Mouse (Mus musculus): ENCODE measurements around the gene Gm4312. TPM values are rescaled to one million over a fixed set of nuclear protein-coding genes. Genes with fewer than 3 reads are reported as not detected.
"Not testable (repeated sequence)": the region's sequence is repeated elsewhere in the genome, so short reads cannot be mapped to it uniquely, and the experiment has no call there.

Gene Gm4312
- polyA plus RNA-seq (2016; fragmentation: Nextera tagmentation; extraction: Ambion mirVana): not detected in 2 replicates

- no CpG with 5 or more reads among the region's 2 CpGs for WGBS
- not testable (repeated sequence) for H3K27ac ChIP-seq; ATAC-seq (ENCODE audit: insufficient number of reproducible peaks, insufficient read depth, low FRiP score, low TSS enrichment, low read depth); H3K27me3 ChIP-seq; H3K4me3 ChIP-seq (replicated peaks); H3K36me3 ChIP-seq; H3K9me3 ChIP-seq; H3K4me2 ChIP-seq; H3K4me1 ChIP-seq (replicated peaks); H3K9ac ChIP-seq (replicated peaks)
These were observed at the start of gene Gm4312 for GRCm38 (mm10) chr10:100382460-100382859. Gene Gm4312, minus strand, starts transcription at chr10:100382560.

GRCm38 (mm10) chr10:100427592-100427991, 45.2 kb upstream of the Gm4312 start:
- no peak for ATAC-seq (ENCODE audit: insufficient number of reproducible peaks, insufficient read depth, low FRiP score, low TSS enrichment, low read depth)
- Histone ChIP-seq H3K27ac (no peak overlapping the region), H3K4me1 (replicated peaks) (no peaks in the 10 kb centered on the region), H3K36me3 (no peaks in the 10 kb centered on the region), H3K9me3 (no peaks in the 10 kb centered on the region), H3K4me3 (replicated peaks) (no peak overlapping the region), H3K4me2 (no peak overlapping the region), H3K27me3 (no peaks in the 10 kb centered on the region), H3K9ac (replicated peaks) (no peak overlapping the region)
- 84% methylated on average over 2 of the region's 2 CpGs for WGBS

GRCm38 (mm10) chr10:100415566-100415965, 33.2 kb upstream of the Gm4312 start:
- H3K4me1 ChIP-seq (replicated peaks): no peaks in the 10 kb centered on the region
- no peaks in the 10 kb centered on the region for H3K9me3 ChIP-seq
- H3K27ac ChIP-seq: no peak overlapping the region
- 89% methylated on average over 7 of the region's 7 CpGs for WGBS
- ATAC-seq (ENCODE audit: insufficient number of reproducible peaks, insufficient read depth, low FRiP score, low TSS enrichment, low read depth): no peak
- no peak overlapping the region for H3K4me3 ChIP-seq (replicated peaks)
- no peaks in the 10 kb centered on the region for H3K36me3 ChIP-seq
- no peak overlapping the region for H3K4me2 ChIP-seq
- no peak overlapping the region for H3K9ac ChIP-seq (replicated peaks)
- no peaks in the 10 kb centered on the region for H3K27me3 ChIP-seq

GRCm38 (mm10) chr10:100402301-100402700, 19.9 kb upstream of the Gm4312 start:
- H3K4me3 ChIP-seq (replicated peaks); H3K4me1 ChIP-seq (replicated peaks); H3K9ac ChIP-seq (replicated peaks); H3K4me2 ChIP-seq; ATAC-seq (ENCODE audit: insufficient number of reproducible peaks, insufficient read depth, low FRiP score, low TSS enrichment, low read depth); H3K36me3 ChIP-seq; H3K27ac ChIP-seq; H3K27me3 ChIP-seq; H3K9me3 ChIP-seq: not testable (repeated sequence)
- 84% methylated on average over 6 of the region's 6 CpGs for WGBS

GRCm38 (mm10) chr10:100361038-100361437, 21.3 kb downstream of the Gm4312 start, which contains the start of gene Gm4307:
Gene Gm4307, plus strand, starts transcription at chr10:100361338.
- H3K27me3 ChIP-seq; H3K4me2 ChIP-seq; H3K4me3 ChIP-seq (replicated peaks); H3K9me3 ChIP-seq; ATAC-seq (ENCODE audit: insufficient number of reproducible peaks, insufficient read depth, low FRiP score, low TSS enrichment, low read depth); H3K36me3 ChIP-seq; H3K9ac ChIP-seq (replicated peaks); H3K4me1 ChIP-seq (replicated peaks); H3K27ac ChIP-seq: not testable (repeated sequence)
- no CpG with 5 or more reads among the region's 3 CpGs for WGBS

- WGBS: 86% methylated on average over 1 of the region's 2 CpGs
- H3K9me3 ChIP-seq; H3K36me3 ChIP-seq; H3K27ac ChIP-seq; H3K27me3 ChIP-seq; H3K4me2 ChIP-seq; ATAC-seq (ENCODE audit: insufficient number of reproducible peaks, insufficient read depth, low FRiP score, low TSS enrichment, low read depth); H3K4me3 ChIP-seq (replicated peaks); H3K9ac ChIP-seq (replicated peaks); H3K4me1 ChIP-seq (replicated peaks): not testable (repeated sequence)
These were observed 25.5 kb downstream of the Gm4312 start for GRCm38 (mm10) chr10:100356841-100357240.

- H3K9ac ChIP-seq (replicated peaks); H3K36me3 ChIP-seq; H3K27me3 ChIP-seq; ATAC-seq (ENCODE audit: insufficient number of reproducible peaks, insufficient read depth, low FRiP score, low TSS enrichment, low read depth); H3K9me3 ChIP-seq; H3K4me1 ChIP-seq (replicated peaks); H3K4me3 ChIP-seq (replicated peaks); H3K27ac ChIP-seq; H3K4me2 ChIP-seq: not testable (repeated sequence)
- WGBS: no CpG with 5 or more reads among the region's 3 CpGs
These were observed 31.6 kb downstream of the Gm4312 start, which contains the start of gene Gm4305 for GRCm38 (mm10) chr10:100350793-100351192. Gene Gm4305, plus strand, starts transcription at chr10:100351093.

GRCm38 (mm10) chr10:100345672-100346071, 36.7 kb downstream of the Gm4312 start, which contains the start of gene Gm4303:
Gene Gm4303, plus strand, starts transcription at chr10:100345972.
- H3K36me3 ChIP-seq; H3K4me3 ChIP-seq (replicated peaks); H3K9ac ChIP-seq (replicated peaks); ATAC-seq (ENCODE audit: insufficient number of reproducible peaks, insufficient read depth, low FRiP score, low TSS enrichment, low read depth); H3K4me1 ChIP-seq (replicated peaks); H3K27me3 ChIP-seq; H3K27ac ChIP-seq; H3K9me3 ChIP-seq; H3K4me2 ChIP-seq: not testable (repeated sequence)
- WGBS: no CpG with 5 or more reads among the region's 3 CpGs

GRCm38 (mm10) chr10:100340536-100340935, 41.8 kb downstream of the Gm4312 start, which contains the start of gene Gm4302:
Gene Gm4302, plus strand, starts transcription at chr10:100340836.
- H3K9me3 ChIP-seq; H3K36me3 ChIP-seq; H3K27ac ChIP-seq; ATAC-seq (ENCODE audit: insufficient number of reproducible peaks, insufficient read depth, low FRiP score, low TSS enrichment, low read depth); H3K4me2 ChIP-seq; H3K9ac ChIP-seq (replicated peaks); H3K4me1 ChIP-seq (replicated peaks); H3K4me3 ChIP-seq (replicated peaks); H3K27me3 ChIP-seq: not testable (repeated sequence)
- WGBS: no CpG with 5 or more reads among the region's 3 CpGs

GRCm38 (mm10) chr10:100335376-100335775, 47.0 kb downstream of the Gm4312 start, which contains the start of gene Gm4301:
Gene Gm4301, plus strand, starts transcription at chr10:100335676.
- not testable (repeated sequence) for H3K4me1 ChIP-seq (replicated peaks); H3K4me3 ChIP-seq (replicated peaks); H3K27me3 ChIP-seq; H3K4me2 ChIP-seq; H3K9me3 ChIP-seq; H3K36me3 ChIP-seq; H3K9ac ChIP-seq (replicated peaks); H3K27ac ChIP-seq; ATAC-seq (ENCODE audit: insufficient number of reproducible peaks, insufficient read depth, low FRiP score, low TSS enrichment, low read depth)
- WGBS: no CpG with 5 or more reads among the region's 2 CpGs

All from limb, embryonic 12.5 days (tissue).